Mouse (Mus musculus): ENCODE data around the gene 2610507B11Rik. TPM values are rescaled to one million over a fixed set of nuclear protein-coding genes. Genes with fewer than 3 reads are reported as not detected.
A peak's percentile ranks its signal among the peaks of the same experiment; 100 is the strongest.
"Not testable (repeated sequence)": the region's sequence is repeated elsewhere in the genome, so short reads cannot be mapped to it uniquely, and the experiment has no call there.

2610507B11Rik gene
- polyA plus RNA-seq, 1 experiment = 51.7 TPM

GRCm38 (mm10) chr11:78260489-78261258, 878 bp upstream of the 2610507B11Rik start:
- TF ChIP-seq POLR2A (IDR thresholded peaks at IDR 0.05; ENCODE audit: low read depth, low read length) = no peak
- TF ChIP-seq CTCF (IDR thresholded peaks at IDR 0.05; ENCODE audit: extremely low read depth, insufficient read length, insufficient replicate concordance, low read depth, low read length) = no peak
- peaks cover 20% of the 10 kb centered on the region for H3K36me3 ChIP-seq (ENCODE audit: control insufficient read depth, insufficient read depth, low read length)
- H3K27me3 ChIP-seq (ENCODE audit: control insufficient read depth, insufficient read depth, low read length) = no peaks in the 10 kb centered on the region
- H3K27ac ChIP-seq (ENCODE audit: insufficient read depth, low read depth, low read length) = peak overlapping the region; percentile 65
- H3K4me1 ChIP-seq (ENCODE audit: control insufficient read depth, insufficient read depth, insufficient read length, low read length) = peaks cover 8% of the 10 kb centered on the region; the same call in 1 of the 2 replicates
- peak overlapping the region; percentile 45; the same call in 1 of the 2 replicates for H3K4me3 ChIP-seq (ENCODE audit: low read depth, low read length)
- WGBS = 69% methylated on average over 2 of the region's 2 CpGs

GRCm38 (mm10) chr11:78262550-78262949, 998 bp downstream of the 2610507B11Rik start:
- peaks cover 35% of the 10 kb centered on the region for H3K36me3 ChIP-seq (ENCODE audit: control insufficient read depth, insufficient read depth, low read length)
- H3K27ac ChIP-seq (ENCODE audit: insufficient read depth, low read depth, low read length) = no peak overlapping the region
- H3K4me3 ChIP-seq (ENCODE audit: low read depth, low read length) = peak overlapping the region; percentile 43
- H3K27me3 ChIP-seq (ENCODE audit: control insufficient read depth, insufficient read depth, low read length) = no peaks in the 10 kb centered on the region
- TF ChIP-seq CTCF (IDR thresholded peaks at IDR 0.05; ENCODE audit: extremely low read depth, insufficient read length, insufficient replicate concordance, low read depth, low read length) = peak; percentile 69; the same call in 1 of the 2 replicates
- TF ChIP-seq POLR2A (IDR thresholded peaks at IDR 0.05; ENCODE audit: low read depth, low read length) = no peak
- H3K4me1 ChIP-seq (ENCODE audit: control insufficient read depth, insufficient read depth, insufficient read length, low read length) = peaks cover 6% of the 10 kb centered on the region; the same call in 1 of the 2 replicates
- 2% methylated on average over 8 of the region's 8 CpGs for WGBS

- H3K4me3 ChIP-seq (ENCODE audit: low read depth, low read length) = no peak overlapping the region
- TF ChIP-seq POLR2A (IDR thresholded peaks at IDR 0.05; ENCODE audit: low read depth, low read length) (no peak), CTCF (IDR thresholded peaks at IDR 0.05; ENCODE audit: extremely low read depth, insufficient read length, insufficient replicate concordance, low read depth, low read length) (no peak)
- peaks cover 2% of the 10 kb centered on the region; the same call in 1 of the 2 replicates for H3K4me1 ChIP-seq (ENCODE audit: control insufficient read depth, insufficient read depth, insufficient read length, low read length)
- H3K36me3 ChIP-seq (ENCODE audit: control insufficient read depth, insufficient read depth, low read length) = peaks cover 60% of the 10 kb centered on the region
- no peak overlapping the region for H3K27ac ChIP-seq (ENCODE audit: insufficient read depth, low read depth, low read length)
- whole genome bisulfite sequencing = 88% methylated on average over 6 of the region's 6 CpGs
- no peaks in the 10 kb centered on the region for H3K27me3 ChIP-seq (ENCODE audit: control insufficient read depth, insufficient read depth, low read length)
These were observed 4.0 kb downstream of the 2610507B11Rik start for GRCm38 (mm10) chr11:78265571-78265970.

GRCm38 (mm10) chr11:78271986-78272385, 10.4 kb downstream of the 2610507B11Rik start:
- WGBS = 91% methylated on average over 13 of the region's 13 CpGs
- Histone ChIP-seq H3K4me3 (ENCODE audit: low read depth, low read length) (no peak overlapping the region), H3K27me3 (ENCODE audit: control insufficient read depth, insufficient read depth, low read length) (no peaks in the 10 kb centered on the region), H3K27ac (ENCODE audit: insufficient read depth, low read depth, low read length) (no peak overlapping the region), H3K4me1 (ENCODE audit: control insufficient read depth, insufficient read depth, insufficient read length, low read length) (no peaks in the 10 kb centered on the region), H3K36me3 (ENCODE audit: control insufficient read depth, insufficient read depth, low read length) (peaks cover 79% of the 10 kb centered on the region)
- TF ChIP-seq POLR2A (IDR thresholded peaks at IDR 0.05; ENCODE audit: low read depth, low read length) (no peak), CTCF (IDR thresholded peaks at IDR 0.05; ENCODE audit: extremely low read depth, insufficient read length, insufficient replicate concordance, low read depth, low read length) (no peak)

GRCm38 (mm10) chr11:78275596-78275995, 14.0 kb downstream of the 2610507B11Rik start:
- Histone ChIP-seq H3K4me3 (ENCODE audit: low read depth, low read length) (no peak overlapping the region), H3K4me1 (ENCODE audit: control insufficient read depth, insufficient read depth, insufficient read length, low read length) (no peaks in the 10 kb centered on the region), H3K36me3 (ENCODE audit: control insufficient read depth, insufficient read depth, low read length) (peaks cover 79% of the 10 kb centered on the region), H3K27me3 (ENCODE audit: control insufficient read depth, insufficient read depth, low read length) (no peaks in the 10 kb centered on the region), H3K27ac (ENCODE audit: insufficient read depth, low read depth, low read length) (no peak overlapping the region)
- TF ChIP-seq POLR2A (IDR thresholded peaks at IDR 0.05; ENCODE audit: low read depth, low read length) (no peak), CTCF (IDR thresholded peaks at IDR 0.05; ENCODE audit: extremely low read depth, insufficient read length, insufficient replicate concordance, low read depth, low read length) (no peak)
- WGBS = 96% methylated on average over 1 of the region's 1 CpGs

GRCm38 (mm10) chr11:78276169-78276568, 14.6 kb downstream of the 2610507B11Rik start:
- peaks cover 82% of the 10 kb centered on the region for H3K36me3 ChIP-seq (ENCODE audit: control insufficient read depth, insufficient read depth, low read length)
- 96% methylated on average over 4 of the region's 4 CpGs for WGBS
- peak; percentile 7; the same call in 1 of the 2 replicates for TF ChIP-seq CTCF (IDR thresholded peaks at IDR 0.05; ENCODE audit: extremely low read depth, insufficient read length, insufficient replicate concordance, low read depth, low read length)
- H3K4me1 ChIP-seq (ENCODE audit: control insufficient read depth, insufficient read depth, insufficient read length, low read length); H3K4me3 ChIP-seq (ENCODE audit: low read depth, low read length); H3K27ac ChIP-seq (ENCODE audit: insufficient read depth, low read depth, low read length); H3K27me3 ChIP-seq (ENCODE audit: control insufficient read depth, insufficient read depth, low read length): not testable (repeated sequence)

- H3K27ac ChIP-seq (ENCODE audit: insufficient read depth, low read depth, low read length) = no peak overlapping the region
- H3K27me3 ChIP-seq (ENCODE audit: control insufficient read depth, insufficient read depth, low read length) = no peaks in the 10 kb centered on the region
- TF ChIP-seq CTCF (IDR thresholded peaks at IDR 0.05; ENCODE audit: extremely low read depth, insufficient read length, insufficient replicate concordance, low read depth, low read length) = no peak
- no peak for TF ChIP-seq POLR2A (IDR thresholded peaks at IDR 0.05; ENCODE audit: low read depth, low read length)
- H3K36me3 ChIP-seq (ENCODE audit: control insufficient read depth, insufficient read depth, low read length) = peaks cover 77% of the 10 kb centered on the region
- no peak overlapping the region for H3K4me3 ChIP-seq (ENCODE audit: low read depth, low read length)
- H3K4me1 ChIP-seq (ENCODE audit: control insufficient read depth, insufficient read depth, insufficient read length, low read length) = no peaks in the 10 kb centered on the region
- whole genome bisulfite sequencing = 62% methylated on average over 7 of the region's 7 CpGs
These were observed 17.3 kb downstream of the 2610507B11Rik start for GRCm38 (mm10) chr11:78278853-78279252.
